Mouse (Mus musculus) thymus, adult 2 months (tissue): ENCODE measurements at regions not wholly inside any gene's neighbourhood (a gene's known extent, or its start where the extent isn't known, plus 50 kb on each side); places are given as distances from the start of the nearest gene placed in this dataset.

ENCODE experiments used
- DNase-seq: peaks from one replicate; pipeline ENCODE4 v3.0.0; 2021
- H3K27ac ChIP-seq: fragments of 200-500 bp; 2 replicates; pipeline ENCODE4 v1.5.1; 2012; ENCODE audit warnings: low read length, control low read depth; ENCODE audit not compliant: control insufficient read depth, insufficient read depth
- H3K27me3 ChIP-seq: fragments of 200-500 bp; 2 replicates; pipeline ENCODE4 v1.6.1; 2012; ENCODE audit warnings: mild to moderate bottlenecking, low read length, moderate library complexity, mixed read lengths; ENCODE audit not compliant: control insufficient read depth, insufficient read depth
- H3K36me3 ChIP-seq: fragments of 200-500 bp; 2 replicates; pipeline ENCODE4 v1.6.1; 2012; ENCODE audit warnings: mild to moderate bottlenecking, low read length, moderate library complexity; ENCODE audit not compliant: control insufficient read depth, insufficient read depth
- H3K4me1 ChIP-seq: fragments of 200-500 bp; replicated peaks from 2 replicates; pipeline ENCODE4 v1.6.1; 2012; ENCODE audit warnings: low read length; ENCODE audit not compliant: control insufficient read depth, insufficient read depth
- H3K4me3 ChIP-seq: fragments of 200-500 bp; 2 replicates; pipeline ENCODE4 v1.5.1; 2012; ENCODE audit warnings: mild to moderate bottlenecking, low read length, control low read depth, moderate library complexity; ENCODE audit not compliant: control insufficient read depth, insufficient read depth
- CTCF ChIP-seq: fragments of 200-500 bp; IDR thresholded peaks from 2 replicates; pipeline ENCODE4 v1.5.1; 2012; ENCODE audit warnings: mild to moderate bottlenecking, control low read depth, low read length, moderate library complexity, borderline replicate concordance; ENCODE audit not compliant: control insufficient read depth, poor library complexity, insufficient read depth; ENCODE audit errors: extremely low read depth
- POLR2A ChIP-seq: fragments of 200-500 bp; IDR thresholded peaks from 2 replicates; pipeline ENCODE4 v1.6.1; 2012; ENCODE audit warnings: mild to moderate bottlenecking, low read length, control low read depth, moderate library complexity; ENCODE audit not compliant: control insufficient read depth, poor library complexity, insufficient read depth; ENCODE audit errors: extremely low read depth
- WGBS: fragments of 180-500 bp; shearing (Covaris S2); methylation state at CpG from one replicate; pipeline ENCODE4 v1.1.7; 2018; 5-methylcytosine and 5-hydroxymethylcytosine counted together

- 10% methylated on average over 7 of the region's 7 CpGs for WGBS
- DNase-seq: no peak
- H3K4me1 ChIP-seq: no peaks in the 10 kb centered on the region
These were observed 265.3 kb downstream of the Plpp3 start for GRCm38 (mm10) chr4:105422466-105422865.

DNA sequence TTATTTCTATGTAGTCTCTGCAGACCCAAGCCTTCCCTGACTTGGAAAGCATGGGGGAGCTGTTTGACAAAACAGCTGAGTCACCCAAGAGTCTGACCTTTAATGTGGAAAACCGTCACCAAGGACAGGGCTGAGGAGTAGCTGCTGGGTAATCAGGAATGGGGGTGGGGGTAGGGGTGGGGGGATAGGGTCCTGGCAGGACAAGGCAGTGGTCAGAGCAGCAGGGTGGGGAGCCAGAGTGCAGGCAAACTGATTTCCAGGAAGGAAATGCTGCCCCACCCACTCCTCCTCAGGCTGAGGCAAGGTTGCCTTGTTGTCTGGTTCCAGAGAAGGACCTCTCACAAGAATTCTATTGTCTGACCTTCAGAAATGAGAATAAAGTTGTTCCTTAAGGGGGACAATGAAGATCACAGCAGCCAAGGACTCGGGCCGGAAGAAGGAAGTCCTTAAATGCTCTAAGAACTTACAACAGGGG, 266.6 kb downstream of the Plpp3 start:
- Histone ChIP-seq H3K27ac (no peak overlapping the region), H3K36me3 (no peaks in the 10 kb centered on the region), H3K4me3 (no peak overlapping the region), H3K27me3 (no peaks in the 10 kb centered on the region), H3K4me1 (no peaks in the 10 kb centered on the region)
- no peak for TF ChIP-seq POLR2A
- TF ChIP-seq CTCF: no peak
- 85% methylated on average over 3 of the region's 3 CpGs for WGBS
- no peak for DNase-seq

More at GRCm38 (mm10) chr4:105422466-105422865, 265.3 kb downstream of the Plpp3 start:
- H3K4me3 ChIP-seq: no peak overlapping the region
- no peak for TF ChIP-seq CTCF
- no peak for TF ChIP-seq POLR2A
- H3K36me3 ChIP-seq: no peaks in the 10 kb centered on the region
- no peaks in the 10 kb centered on the region for H3K27me3 ChIP-seq
- H3K27ac ChIP-seq: no peak overlapping the region

GRCm38 (mm10) chr4:105425086-105425485, 267.9 kb downstream of the Plpp3 start:
- 95% methylated on average over 6 of the region's 6 CpGs for WGBS
- Histone ChIP-seq H3K27me3 (no peaks in the 10 kb centered on the region), H3K4me3 (no peak overlapping the region), H3K4me1 (no peaks in the 10 kb centered on the region), H3K36me3 (no peaks in the 10 kb centered on the region), H3K27ac (no peak overlapping the region)
- no peak for DNase-seq
- TF ChIP-seq CTCF (no peak), POLR2A (no peak)

- no peaks in the 10 kb centered on the region for H3K36me3 ChIP-seq
- H3K27ac ChIP-seq: no peak overlapping the region
- H3K27me3 ChIP-seq: no peaks in the 10 kb centered on the region
- H3K4me3 ChIP-seq: no peak overlapping the region
- H3K4me1 ChIP-seq: no peaks in the 10 kb centered on the region
- 92% methylated on average over 6 of the region's 6 CpGs for WGBS
- TF ChIP-seq CTCF (no peak), POLR2A (no peak)
- DNase-seq: no peak
These were observed 270.4 kb downstream of the Plpp3 start for GRCm38 (mm10) chr4:105427581-105427980.

DNA sequence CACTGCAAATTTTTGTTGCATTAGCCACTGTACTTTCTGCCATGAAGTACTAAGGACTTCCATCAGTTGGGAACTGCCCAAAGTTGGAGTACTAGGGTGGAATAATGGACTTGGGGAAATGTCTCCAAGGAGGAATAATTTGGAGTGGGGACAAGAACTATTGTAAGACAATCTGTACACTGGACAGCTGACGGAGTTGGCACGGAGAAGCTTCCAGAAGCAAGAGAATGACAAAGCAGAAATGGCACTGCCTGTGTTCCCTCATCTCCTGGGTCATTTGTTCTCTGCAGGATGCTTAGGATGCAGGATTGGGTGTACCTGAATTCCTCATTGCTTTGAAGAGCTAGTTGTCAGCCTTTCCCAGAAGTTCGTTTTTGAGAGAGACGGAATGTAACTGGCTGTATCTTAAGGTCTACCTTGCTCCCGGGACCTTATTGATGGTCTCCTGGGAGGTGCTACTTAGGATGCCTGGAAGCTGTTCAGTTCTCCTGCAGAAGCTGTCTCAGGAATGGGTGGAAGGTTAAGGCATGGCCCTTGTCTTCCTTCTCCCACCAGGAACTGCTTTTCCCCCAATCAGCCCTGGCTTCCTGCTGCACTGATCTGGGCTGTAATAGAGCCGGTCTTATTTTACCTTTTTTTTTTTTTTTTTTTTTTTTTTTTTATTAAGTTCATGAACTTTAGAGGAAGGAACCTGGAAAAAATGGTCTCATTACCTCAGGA, 272.4 kb downstream of the Plpp3 start:
- no peak for TF ChIP-seq CTCF
- TF ChIP-seq POLR2A: no peak
- no peak for DNase-seq
- no peaks in the 10 kb centered on the region for H3K36me3 ChIP-seq
- no peak overlapping the region for H3K27ac ChIP-seq
- H3K4me3 ChIP-seq: no peak overlapping the region
- H3K27me3 ChIP-seq: no peaks in the 10 kb centered on the region
- 94% methylated on average over 6 of the region's 6 CpGs for WGBS
- H3K4me1 ChIP-seq: no peaks in the 10 kb centered on the region

GRCm38 (mm10) chr4:105432461-105432860, 275.3 kb downstream of the Plpp3 start:
- Histone ChIP-seq H3K4me1 (no peaks in the 10 kb centered on the region), H3K4me3 (no peak overlapping the region), H3K36me3 (no peaks in the 10 kb centered on the region), H3K27me3 (no peaks in the 10 kb centered on the region), H3K27ac (no peak overlapping the region)
- WGBS: 91% methylated on average over 4 of the region's 4 CpGs
- DNase-seq: no peak
- TF ChIP-seq POLR2A (no peak), CTCF (no peak)
